Mouse (Mus musculus): ENCODE measurements at regions not wholly inside any gene's neighbourhood (a gene's known extent, or its start where the extent isn't known, plus 50 kb on each side); places are given as distances from the start of the nearest gene placed in this dataset.

GRCm38 (mm10) chr13:44532631-44533180, 196.6 kb upstream of the Jarid2 start:
- Histone ChIP-seq H3K4me3 (no peak overlapping the region), H3K9ac (no peak overlapping the region), H3K9me3 (replicated peaks) (no peaks in the 10 kb centered on the region), H3K36me3 (no peaks in the 10 kb centered on the region), H3K4me1 (replicated peaks) (no peaks in the 10 kb centered on the region), H3K4me2 (no peak overlapping the region), H3K27me3 (no peaks in the 10 kb centered on the region), H3K27ac (no peak overlapping the region)
- ATAC-seq (replicated peaks; ENCODE audit: insufficient number of reproducible peaks, insufficient read depth, low FRiP score, low read depth) = no peak
- 78% methylated on average over 11 of the region's 11 CpGs for WGBS

- Histone ChIP-seq H3K27me3 (no peaks in the 10 kb centered on the region), H3K4me3 (no peak overlapping the region), H3K9ac (no peak overlapping the region), H3K36me3 (no peaks in the 10 kb centered on the region), H3K27ac (no peak overlapping the region), H3K4me2 (no peak overlapping the region), H3K4me1 (replicated peaks) (no peaks in the 10 kb centered on the region), H3K9me3 (replicated peaks) (no peaks in the 10 kb centered on the region)
- 84% methylated on average over 6 of the region's 6 CpGs for WGBS
- no peak for ATAC-seq (replicated peaks; ENCODE audit: insufficient number of reproducible peaks, insufficient read depth, low FRiP score, low read depth)
Observed at GRCm38 (mm10) chr13:44534575-44535080, 194.6 kb upstream of the Jarid2 start.

- H3K4me2 ChIP-seq = no peak overlapping the region
- WGBS = 76% methylated on average over 18 of the region's 18 CpGs
- H3K4me3 ChIP-seq = no peak overlapping the region
- no peaks in the 10 kb centered on the region for H3K9me3 ChIP-seq (replicated peaks)
- no peaks in the 10 kb centered on the region for H3K36me3 ChIP-seq
- H3K27ac ChIP-seq = no peak overlapping the region
- no peak overlapping the region for H3K9ac ChIP-seq
- no peaks in the 10 kb centered on the region for H3K4me1 ChIP-seq (replicated peaks)
- H3K27me3 ChIP-seq = no peaks in the 10 kb centered on the region
- no peak for ATAC-seq (replicated peaks; ENCODE audit: insufficient number of reproducible peaks, insufficient read depth, low FRiP score, low read depth)
Observed at GRCm38 (mm10) chr13:44535441-44535840, 193.8 kb upstream of the Jarid2 start.

GRCm38 (mm10) chr13:44538238-44538637, 191.0 kb upstream of the Jarid2 start:
- no peak for ATAC-seq (replicated peaks; ENCODE audit: insufficient number of reproducible peaks, insufficient read depth, low FRiP score, low read depth)
- Histone ChIP-seq H3K9ac (no peak overlapping the region), H3K27me3 (no peaks in the 10 kb centered on the region), H3K4me1 (replicated peaks) (no peaks in the 10 kb centered on the region), H3K9me3 (replicated peaks) (no peaks in the 10 kb centered on the region), H3K36me3 (no peaks in the 10 kb centered on the region), H3K4me2 (no peak overlapping the region), H3K27ac (no peak overlapping the region), H3K4me3 (no peak overlapping the region)
- WGBS = 81% methylated on average over 7 of the region's 7 CpGs

GRCm38 (mm10) chr13:44540401-44540800, 188.9 kb upstream of the Jarid2 start:
- Histone ChIP-seq H3K9me3 (replicated peaks) (no peaks in the 10 kb centered on the region), H3K27ac (no peak overlapping the region), H3K4me2 (no peak overlapping the region), H3K27me3 (no peaks in the 10 kb centered on the region), H3K9ac (no peak overlapping the region), H3K4me1 (replicated peaks) (peaks cover 8% of the 10 kb centered on the region; the same call in 1 of the 2 replicates), H3K4me3 (no peak overlapping the region), H3K36me3 (no peaks in the 10 kb centered on the region)
- WGBS = 76% methylated on average over 4 of the region's 4 CpGs
- no peak for ATAC-seq (replicated peaks; ENCODE audit: insufficient number of reproducible peaks, insufficient read depth, low FRiP score, low read depth)

- 71% methylated on average over 5 of the region's 5 CpGs for WGBS
- no peak; the same call in 1 of the 2 replicates for ATAC-seq (replicated peaks; ENCODE audit: insufficient number of reproducible peaks, insufficient read depth, low FRiP score, low read depth)
- Histone ChIP-seq H3K36me3 (no peaks in the 10 kb centered on the region), H3K9me3 (replicated peaks) (no peaks in the 10 kb centered on the region), H3K9ac (no peak overlapping the region), H3K27ac (no peak overlapping the region), H3K4me1 (replicated peaks) (peaks cover 8% of the 10 kb centered on the region; the same call in 1 of the 2 replicates), H3K4me3 (no peak overlapping the region), H3K4me2 (no peak overlapping the region), H3K27me3 (no peaks in the 10 kb centered on the region)
Observed at GRCm38 (mm10) chr13:44541243-44541653, 188.0 kb upstream of the Jarid2 start.

GRCm38 (mm10) chr13:44544786-44545185, 184.5 kb upstream of the Jarid2 start:
- no peak for ATAC-seq (replicated peaks; ENCODE audit: insufficient number of reproducible peaks, insufficient read depth, low FRiP score, low read depth)
- Histone ChIP-seq H3K9ac (no peak overlapping the region), H3K4me2 (peak overlapping the region; percentile 17; the same call in 1 of the 2 replicates)

GRCm38 (mm10) chr13:44546289-44546688, 183.0 kb upstream of the Jarid2 start:
- H3K27ac ChIP-seq = no peak overlapping the region
- H3K36me3 ChIP-seq = no peaks in the 10 kb centered on the region
- no peak overlapping the region for H3K4me2 ChIP-seq
- peaks cover 8% of the 10 kb centered on the region; the same call in 1 of the 2 replicates for H3K4me1 ChIP-seq (replicated peaks)
- no peaks in the 10 kb centered on the region for H3K27me3 ChIP-seq
- H3K4me3 ChIP-seq = no peak overlapping the region
- no peak for ATAC-seq (replicated peaks; ENCODE audit: insufficient number of reproducible peaks, insufficient read depth, low FRiP score, low read depth)
- no peaks in the 10 kb centered on the region for H3K9me3 ChIP-seq (replicated peaks)
- H3K9ac ChIP-seq = no peak overlapping the region
- WGBS = 95% methylated on average over 2 of the region's 2 CpGs

More at GRCm38 (mm10) chr13:44544786-44545185, 184.5 kb upstream of the Jarid2 start:
- Histone ChIP-seq H3K27ac (peak overlapping the region; percentile 57), H3K4me3 (no peak overlapping the region), H3K27me3 (no peaks in the 10 kb centered on the region), H3K4me1 (replicated peaks) (peaks cover 8% of the 10 kb centered on the region; the same call in 1 of the 2 replicates), H3K36me3 (no peaks in the 10 kb centered on the region), H3K9me3 (replicated peaks) (no peaks in the 10 kb centered on the region)
- 31% methylated on average over 9 of the region's 9 CpGs for WGBS

- Histone ChIP-seq H3K9me3 (replicated peaks) (no peaks in the 10 kb centered on the region), H3K36me3 (no peaks in the 10 kb centered on the region), H3K4me2 (no peak overlapping the region), H3K27me3 (no peaks in the 10 kb centered on the region), H3K4me1 (replicated peaks) (peaks cover 8% of the 10 kb centered on the region; the same call in 1 of the 2 replicates), H3K4me3 (no peak overlapping the region), H3K27ac (no peak overlapping the region), H3K9ac (no peak overlapping the region)
- ATAC-seq (replicated peaks; ENCODE audit: insufficient number of reproducible peaks, insufficient read depth, low FRiP score, low read depth) = no peak
- 49% methylated on average over 3 of the region's 3 CpGs for WGBS
Observed at GRCm38 (mm10) chr13:44548880-44549279, 180.4 kb upstream of the Jarid2 start.

GRCm38 (mm10) chr13:44553363-44553762, 175.9 kb upstream of the Jarid2 start:
- 36% methylated on average over 5 of the region's 5 CpGs for WGBS
- H3K27ac ChIP-seq = no peak overlapping the region
- H3K27me3 ChIP-seq = no peaks in the 10 kb centered on the region
- ATAC-seq (replicated peaks; ENCODE audit: insufficient number of reproducible peaks, insufficient read depth, low FRiP score, low read depth) = no peak
- no peaks in the 10 kb centered on the region for H3K9me3 ChIP-seq (replicated peaks)
- no peaks in the 10 kb centered on the region for H3K4me1 ChIP-seq (replicated peaks)
- no peak overlapping the region for H3K4me3 ChIP-seq
- no peaks in the 10 kb centered on the region for H3K36me3 ChIP-seq
- H3K9ac ChIP-seq = no peak overlapping the region
- no peak overlapping the region for H3K4me2 ChIP-seq

- Histone ChIP-seq H3K9me3 (replicated peaks) (no peaks in the 10 kb centered on the region), H3K36me3 (no peaks in the 10 kb centered on the region), H3K27me3 (no peaks in the 10 kb centered on the region), H3K4me1 (replicated peaks) (no peaks in the 10 kb centered on the region), H3K4me3 (no peak overlapping the region), H3K9ac (no peak overlapping the region), H3K4me2 (no peak overlapping the region), H3K27ac (no peak overlapping the region)
- no peak for ATAC-seq (replicated peaks; ENCODE audit: insufficient number of reproducible peaks, insufficient read depth, low FRiP score, low read depth)
- 79% methylated on average over 9 of the region's 9 CpGs for WGBS
Observed at GRCm38 (mm10) chr13:44554686-44555463, 174.4 kb upstream of the Jarid2 start.

All from heart, embryonic 15.5 days (tissue).